Mouse (Mus musculus): ENCODE data around the gene Sag. TPM values are rescaled to one million over a fixed set of nuclear protein-coding genes. Genes with fewer than 3 reads are reported as not detected.

Sag gene
- polyA plus RNA-seq, 1 experiment from 2014 or later: 3.2 TPM

DNA sequence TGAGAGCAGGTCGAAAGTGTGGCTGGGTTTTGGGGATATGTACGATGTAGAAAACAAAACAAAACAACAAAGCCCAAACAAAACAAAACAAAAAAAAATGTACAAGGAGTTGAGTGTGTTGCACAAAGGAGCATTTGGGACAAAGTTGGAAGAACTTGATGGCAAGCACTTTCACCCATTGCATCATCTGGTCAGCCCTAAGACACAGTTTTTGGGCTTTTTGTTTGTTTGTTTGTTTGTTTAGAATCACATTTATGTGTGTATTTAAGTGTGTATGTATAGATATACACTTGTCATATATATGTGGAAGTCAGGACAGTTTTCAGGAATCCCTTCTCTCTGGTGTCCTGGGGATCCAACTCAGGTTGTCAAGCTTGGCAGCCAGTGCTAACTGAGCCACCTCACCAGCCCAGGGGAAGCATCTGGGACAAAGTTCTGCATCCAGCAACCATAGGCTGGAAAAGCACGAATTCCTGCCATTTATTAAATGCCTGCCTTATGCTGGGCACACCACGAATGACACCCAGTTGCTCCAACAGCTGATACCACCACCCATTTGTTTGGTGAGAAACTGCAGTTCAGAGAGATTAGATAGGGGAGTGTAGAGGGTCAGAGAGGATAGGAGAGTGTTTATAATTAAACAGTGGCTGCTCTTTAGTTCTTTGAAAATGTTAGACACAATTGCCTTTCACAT lies 44.1 kb downstream of the Sag start:
- H3K4me2 ChIP-seq: no peak overlapping the region
- no peak overlapping the region for H3K4me3 ChIP-seq
- peak overlapping the region; percentile 19; the same call in 1 of the 2 replicates for H3K27ac ChIP-seq
- H3K9me3 ChIP-seq: no peaks in the 10 kb centered on the region
- H3K4me1 ChIP-seq: peaks cover 26% of the 10 kb centered on the region
- 33% methylated on average over 4 of the region's 4 CpGs for WGBS
- H3K9ac ChIP-seq: no peak overlapping the region
- ATAC-seq (ENCODE audit: insufficient number of reproducible peaks, insufficient read depth, low FRiP score, low TSS enrichment, low read depth): no peak
- no peaks in the 10 kb centered on the region for H3K27me3 ChIP-seq
- no peaks in the 10 kb centered on the region for H3K36me3 ChIP-seq

DNA sequence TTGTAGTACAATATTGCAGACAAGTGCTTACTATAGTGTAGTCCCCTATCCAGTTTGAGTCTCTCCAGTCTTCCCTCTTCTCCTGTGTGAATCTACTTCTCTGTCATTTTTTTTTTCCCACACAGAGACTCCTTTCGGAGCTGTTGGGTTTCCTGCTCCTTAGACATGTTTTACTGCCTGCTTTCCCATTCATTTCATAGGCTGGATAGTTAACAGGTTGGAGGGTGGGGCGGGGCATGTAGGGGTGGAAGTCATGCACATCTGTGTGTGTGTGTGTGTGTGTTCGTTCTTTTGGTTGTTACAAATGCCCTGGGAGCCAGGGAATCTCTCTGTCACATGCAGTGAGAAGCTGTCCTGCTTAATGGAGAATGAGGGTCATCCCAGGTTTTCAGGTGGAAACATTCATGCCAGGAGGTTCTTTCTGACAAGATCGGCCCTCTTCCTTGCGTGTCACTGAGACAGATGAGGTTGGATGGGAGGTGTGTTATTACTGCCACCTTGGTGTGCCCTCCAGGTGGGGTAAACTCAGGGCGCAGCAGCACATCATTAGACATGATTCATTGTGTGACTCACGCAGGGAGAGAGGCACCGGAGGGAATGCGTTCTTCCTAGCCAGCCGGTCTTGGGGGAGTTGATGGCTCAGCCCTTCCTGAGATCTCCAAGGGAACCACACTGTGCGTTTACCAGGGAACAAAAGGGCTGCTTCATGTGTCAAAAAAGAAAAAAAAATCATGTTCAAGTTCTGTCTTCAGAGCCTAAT lies 44.9 kb downstream of the Sag start:
- no peaks in the 10 kb centered on the region for H3K9me3 ChIP-seq
- H3K4me1 ChIP-seq: peaks cover 29% of the 10 kb centered on the region
- WGBS: 52% methylated on average over 11 of the region's 11 CpGs
- no peak overlapping the region for H3K4me3 ChIP-seq
- no peak overlapping the region for H3K27ac ChIP-seq
- no peak overlapping the region for H3K9ac ChIP-seq
- H3K36me3 ChIP-seq: no peaks in the 10 kb centered on the region
- H3K4me2 ChIP-seq: no peak overlapping the region
- no peak for ATAC-seq (ENCODE audit: insufficient number of reproducible peaks, insufficient read depth, low FRiP score, low TSS enrichment, low read depth)
- no peaks in the 10 kb centered on the region for H3K27me3 ChIP-seq

DNA sequence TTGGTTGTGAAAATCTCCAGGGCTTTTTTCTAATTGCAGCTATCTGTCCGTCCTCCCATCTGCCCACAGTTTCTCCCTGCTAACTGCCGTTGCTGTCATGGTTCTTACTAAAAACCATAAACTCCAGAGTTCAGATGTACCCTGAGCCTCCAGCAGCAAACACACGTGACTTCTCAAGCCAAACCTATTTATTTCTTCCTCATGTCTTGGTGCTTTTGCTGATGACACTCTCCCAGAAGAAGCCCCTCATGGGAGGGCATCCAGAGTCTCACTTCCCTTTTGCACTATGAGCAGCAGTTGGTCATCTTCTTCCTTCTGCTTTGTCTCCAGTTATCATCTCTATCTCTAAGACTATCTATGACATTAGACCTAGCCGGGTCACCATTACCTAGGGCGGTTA lies 45.8 kb downstream of the Sag start:
- H3K4me1 ChIP-seq: peaks cover 34% of the 10 kb centered on the region
- H3K4me3 ChIP-seq: no peak overlapping the region
- no peaks in the 10 kb centered on the region for H3K36me3 ChIP-seq
- H3K27ac ChIP-seq: no peak overlapping the region
- WGBS: 60% methylated on average over 5 of the region's 5 CpGs
- no peak overlapping the region for H3K9ac ChIP-seq
- no peaks in the 10 kb centered on the region for H3K9me3 ChIP-seq
- no peak overlapping the region for H3K4me2 ChIP-seq
- no peak for ATAC-seq (ENCODE audit: insufficient number of reproducible peaks, insufficient read depth, low FRiP score, low TSS enrichment, low read depth)
- no peaks in the 10 kb centered on the region for H3K27me3 ChIP-seq

DNA sequence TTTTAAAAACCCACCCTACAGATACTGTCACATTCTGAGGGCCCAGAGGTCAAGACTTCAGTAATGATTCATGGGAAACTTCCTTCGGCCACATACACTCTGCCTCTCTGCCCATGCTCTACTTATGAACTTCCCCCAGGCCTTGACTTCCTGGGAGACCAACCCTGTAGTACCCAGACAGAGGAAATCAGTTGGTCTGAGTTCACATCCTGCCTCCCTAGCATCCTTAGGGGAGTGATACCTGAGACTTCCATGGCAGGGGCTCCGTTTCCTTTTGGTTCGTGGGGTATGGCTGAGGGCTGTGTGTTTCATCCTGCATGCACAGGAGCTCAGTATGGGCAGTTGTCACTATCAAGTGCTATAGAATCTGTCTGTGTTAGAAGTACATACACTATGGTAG lies 47.9 kb downstream of the Sag start:
- H3K27ac ChIP-seq: no peak overlapping the region
- no peaks in the 10 kb centered on the region for H3K36me3 ChIP-seq
- 81% methylated on average over 3 of the region's 3 CpGs for WGBS
- no peak overlapping the region for H3K4me2 ChIP-seq
- H3K4me3 ChIP-seq: no peak overlapping the region
- H3K9ac ChIP-seq: no peak overlapping the region
- no peaks in the 10 kb centered on the region for H3K9me3 ChIP-seq
- no peak for ATAC-seq (ENCODE audit: insufficient number of reproducible peaks, insufficient read depth, low FRiP score, low TSS enrichment, low read depth)
- H3K27me3 ChIP-seq: no peaks in the 10 kb centered on the region
- H3K4me1 ChIP-seq: peaks cover 47% of the 10 kb centered on the region

DNA sequence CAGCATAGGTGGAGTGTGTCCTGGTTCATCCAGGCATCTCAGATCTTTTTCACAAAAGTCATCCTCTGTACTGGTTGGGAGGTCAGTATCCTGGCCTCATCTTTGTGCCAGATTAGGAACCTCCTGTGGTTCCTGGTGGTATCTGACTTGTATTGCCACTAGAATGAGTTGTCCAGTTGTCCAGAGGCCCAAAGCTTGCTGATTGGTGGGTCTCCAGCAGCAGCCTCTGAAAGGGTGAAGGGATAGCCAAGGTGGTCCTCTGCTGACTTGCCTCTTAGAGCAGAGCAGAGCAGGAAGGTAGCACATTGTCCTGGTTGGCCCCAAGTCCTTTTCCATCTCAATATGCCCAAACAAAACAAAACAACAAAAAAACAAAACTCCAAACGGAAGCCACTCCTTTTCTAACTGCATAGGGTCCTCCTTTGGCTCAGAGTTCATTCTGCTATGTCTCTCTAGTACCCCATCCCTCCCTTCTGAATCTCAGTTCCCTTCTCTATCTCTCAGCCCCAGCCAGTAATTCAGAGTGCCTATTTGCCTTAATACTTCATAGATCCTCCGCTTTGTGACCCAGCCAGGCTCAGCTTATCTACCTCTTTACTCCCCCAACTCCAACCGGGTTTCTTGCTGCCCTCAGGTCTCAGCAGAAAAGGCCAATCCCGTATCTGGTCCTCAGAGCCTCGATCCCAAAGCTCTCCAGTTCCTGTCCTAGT lies 48.8 kb downstream of the Sag start:
- ATAC-seq (ENCODE audit: insufficient number of reproducible peaks, insufficient read depth, low FRiP score, low TSS enrichment, low read depth): no peak
- Histone ChIP-seq H3K27me3 (no peaks in the 10 kb centered on the region), H3K36me3 (no peaks in the 10 kb centered on the region), H3K9ac (peak overlapping the region; percentile 98), H3K9me3 (no peaks in the 10 kb centered on the region), H3K27ac (no peak overlapping the region; the same call in 1 of the 2 replicates), H3K4me1 (peaks cover 43% of the 10 kb centered on the region), H3K4me3 (peak overlapping the region; percentile 97), H3K4me2 (peak overlapping the region; percentile 94)
- 46% methylated on average over 5 of the region's 5 CpGs for WGBS

DNA sequence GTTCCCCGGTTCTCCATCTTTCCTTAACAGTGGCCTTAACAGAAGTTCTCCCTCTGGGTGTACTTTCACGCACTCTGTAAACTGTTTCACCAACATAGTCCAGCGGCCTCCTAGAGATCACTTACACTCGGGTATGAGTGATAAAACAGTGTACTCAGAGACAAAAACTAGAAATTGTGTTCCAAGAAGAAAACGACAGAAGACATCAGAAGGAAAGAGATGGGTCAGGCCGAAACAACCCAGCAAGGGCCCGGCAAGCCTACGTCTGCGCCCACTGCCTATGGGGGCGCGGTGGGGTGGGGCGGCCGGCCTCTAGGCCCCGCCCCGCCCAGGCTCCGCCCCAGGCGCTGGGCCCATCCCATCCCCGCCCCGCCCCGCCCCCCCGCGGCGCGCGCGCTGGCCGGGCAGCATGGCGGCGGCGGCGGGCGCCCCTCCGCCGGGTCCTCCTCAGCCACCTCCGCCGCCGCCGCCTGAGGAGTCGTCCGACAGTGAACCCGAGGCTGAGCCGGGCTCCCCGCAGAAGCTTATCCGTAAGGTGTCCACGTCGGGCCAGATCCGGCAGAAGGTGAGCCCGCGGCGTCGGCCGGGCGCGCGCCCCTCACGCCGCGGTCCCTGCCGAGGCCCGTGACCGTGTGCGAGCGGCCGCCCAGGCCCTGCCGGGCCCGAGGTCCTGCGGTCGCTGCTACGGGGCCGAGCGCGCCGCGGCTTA lies 49.6 kb downstream of the Sag start, which contains the start of gene Dgkd:
TSS of gene Dgkd (plus strand) at position 396 of the 709 bp plus-strand sequence.
- Histone ChIP-seq H3K9me3 (no peaks in the 10 kb centered on the region), H3K9ac (peak within 1 kb of the TSS; percentile 98), H3K36me3 (no peaks in the 10 kb centered on the region), H3K4me3 (peak within 1 kb of the TSS; percentile 97), H3K27ac (peak within 1 kb of the TSS; percentile 73; the same call in 1 of the 2 replicates), H3K27me3 (no peaks in the 10 kb centered on the region), H3K4me2 (peak within 1 kb of the TSS; percentile 94), H3K4me1 (peaks cover 37% of the 10 kb centered on the region)
- ATAC-seq (ENCODE audit: insufficient number of reproducible peaks, insufficient read depth, low FRiP score, low TSS enrichment, low read depth): peak; percentile 93
- under 1% methylated on average over 62 of the region's 74 CpGs for WGBS

DNA sequence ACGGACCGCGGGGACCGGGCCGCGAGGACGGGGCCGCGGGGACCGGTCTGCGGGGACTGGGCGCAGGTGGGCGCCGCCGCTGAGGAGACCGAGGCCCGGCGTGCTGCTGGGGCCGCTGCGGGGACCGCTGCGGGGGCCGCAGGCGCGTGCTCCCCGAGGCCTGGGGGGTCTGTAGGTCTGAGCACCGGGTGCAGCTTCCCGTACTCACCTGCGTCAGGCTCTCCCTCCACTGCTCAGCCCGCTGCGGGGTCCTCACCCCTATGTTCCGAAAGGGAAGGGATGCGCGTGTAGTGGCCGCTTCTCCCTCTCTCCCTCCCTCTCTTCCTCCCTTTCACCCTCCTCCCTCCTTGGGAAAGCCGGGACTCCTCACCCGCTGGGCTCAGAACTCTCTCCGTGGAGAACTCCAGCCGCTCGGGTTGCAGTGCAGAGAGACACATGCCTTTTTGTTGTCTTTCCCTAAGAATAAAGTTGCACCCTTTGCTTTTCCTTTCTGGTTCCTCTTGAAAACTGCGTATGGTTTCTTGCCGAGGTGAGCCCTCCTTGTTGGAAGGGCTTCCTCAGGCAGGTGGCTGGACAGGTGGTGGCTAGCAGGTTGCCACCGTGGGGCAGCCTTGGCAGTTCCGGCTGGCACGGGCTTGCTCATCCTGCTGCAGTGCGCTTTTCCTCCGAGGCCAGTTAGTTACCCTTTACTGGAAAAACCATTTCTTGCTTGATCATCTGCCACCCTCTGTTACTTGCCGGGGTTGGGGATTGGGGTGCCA lies 50.3 kb downstream of the Sag start:
- Histone ChIP-seq H3K4me3 (peak overlapping the region; percentile 97), H3K4me1 (peaks cover 33% of the 10 kb centered on the region)
- peak; percentile 27; the same call in 1 of the 2 replicates for ATAC-seq (ENCODE audit: insufficient number of reproducible peaks, insufficient read depth, low FRiP score, low TSS enrichment, low read depth)

DNA sequence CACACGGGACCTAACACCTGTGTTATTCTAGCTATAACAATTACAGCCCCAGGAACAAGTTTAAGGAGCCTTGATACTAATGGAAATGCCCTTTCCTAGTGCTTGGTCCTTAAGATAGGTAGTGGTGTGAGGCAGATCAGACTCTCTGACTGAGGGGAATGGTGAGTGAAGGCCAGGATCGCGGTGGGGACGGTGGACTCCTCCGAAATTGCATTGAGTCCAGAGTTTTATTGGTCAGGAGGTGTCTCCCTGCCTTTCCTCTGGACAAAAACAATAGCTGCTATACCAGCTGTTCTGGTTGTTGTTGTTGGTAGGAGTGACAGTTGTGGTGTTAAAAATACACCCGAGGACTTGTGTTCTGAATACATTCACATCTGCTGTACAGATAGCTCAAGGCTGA lies 50.9 kb downstream of the Sag start:
- H3K27me3 ChIP-seq: no peaks in the 10 kb centered on the region
- 27% methylated on average over 6 of the region's 6 CpGs for WGBS
- H3K27ac ChIP-seq: no peak overlapping the region
- ATAC-seq (ENCODE audit: insufficient number of reproducible peaks, insufficient read depth, low FRiP score, low TSS enrichment, low read depth): no peak
- H3K4me2 ChIP-seq: peak overlapping the region; percentile 94
- H3K4me1 ChIP-seq: peaks cover 27% of the 10 kb centered on the region
- H3K9ac ChIP-seq: peak overlapping the region; percentile 98
- no peaks in the 10 kb centered on the region for H3K9me3 ChIP-seq
- no peaks in the 10 kb centered on the region for H3K36me3 ChIP-seq
- H3K4me3 ChIP-seq: peak overlapping the region; percentile 97

More for the DNA sequence above, 50.3 kb downstream of the Sag start:
- Histone ChIP-seq H3K9me3 (no peaks in the 10 kb centered on the region), H3K4me2 (peak overlapping the region; percentile 94), H3K27me3 (no peaks in the 10 kb centered on the region), H3K9ac (peak overlapping the region; percentile 98), H3K27ac (peak overlapping the region; percentile 73; the same call in 1 of the 2 replicates), H3K36me3 (no peaks in the 10 kb centered on the region)
- under 1% methylated on average over 33 of the region's 48 CpGs for WGBS

DNA sequence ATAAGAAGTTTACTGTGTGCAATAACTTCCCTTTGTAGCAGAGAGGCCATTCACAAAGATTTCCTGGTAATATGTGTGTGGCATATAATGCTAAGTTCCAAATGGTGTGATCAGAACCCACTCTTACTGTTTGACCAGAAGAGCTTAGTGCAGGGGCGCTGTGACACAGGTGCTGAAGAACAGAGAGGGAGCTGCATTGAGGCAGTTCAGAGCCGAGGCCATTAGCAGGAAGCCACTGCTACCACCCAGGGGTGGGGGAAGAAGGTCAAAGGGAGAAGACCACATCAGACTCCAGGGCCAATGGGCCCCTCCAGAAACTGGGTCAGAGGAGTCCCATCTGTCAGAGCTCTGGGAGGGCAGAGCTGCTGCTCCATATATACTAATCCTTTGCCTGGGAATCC lies 51.4 kb downstream of the Sag start:
- Histone ChIP-seq H3K4me1 (peaks cover 27% of the 10 kb centered on the region), H3K27me3 (no peaks in the 10 kb centered on the region), H3K36me3 (no peaks in the 10 kb centered on the region), H3K9ac (peak overlapping the region; percentile 17), H3K4me2 (peak overlapping the region; percentile 94), H3K4me3 (peak overlapping the region; percentile 97; the same call in 1 of the 2 replicates), H3K27ac (no peak overlapping the region), H3K9me3 (no peaks in the 10 kb centered on the region)
- 28% methylated on average over 2 of the region's 2 CpGs for WGBS
- ATAC-seq (ENCODE audit: insufficient number of reproducible peaks, insufficient read depth, low FRiP score, low TSS enrichment, low read depth): no peak

DNA sequence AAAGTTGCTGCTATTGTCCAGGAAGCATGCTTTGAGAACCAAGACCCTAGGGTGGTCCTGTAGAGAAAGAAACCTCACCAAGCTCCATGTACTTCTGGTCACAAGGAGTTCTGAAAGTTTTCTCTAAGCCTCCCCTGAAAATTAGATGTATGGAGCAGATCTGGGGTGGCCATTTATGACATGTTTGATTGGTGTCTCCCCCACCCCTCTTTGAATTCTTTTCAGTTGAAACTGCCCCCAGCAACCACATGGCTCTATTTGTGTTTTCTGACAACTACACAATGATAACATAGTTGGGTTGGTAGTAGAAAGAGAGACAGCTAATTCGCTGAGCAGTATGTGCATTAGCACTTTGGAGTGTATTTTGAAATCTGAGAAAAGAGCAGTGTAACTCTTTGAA lies 52.0 kb downstream of the Sag start:
- no peak overlapping the region for H3K4me3 ChIP-seq
- no peak overlapping the region for H3K27ac ChIP-seq
- ATAC-seq (ENCODE audit: insufficient number of reproducible peaks, insufficient read depth, low FRiP score, low TSS enrichment, low read depth): no peak
- H3K36me3 ChIP-seq: no peaks in the 10 kb centered on the region
- WGBS: 85% methylated on average over 1 of the region's 1 CpGs
- H3K4me1 ChIP-seq: peaks cover 27% of the 10 kb centered on the region
- no peaks in the 10 kb centered on the region for H3K27me3 ChIP-seq
- H3K9ac ChIP-seq: peak overlapping the region; percentile 17; the same call in 1 of the 2 replicates
- H3K9me3 ChIP-seq: no peaks in the 10 kb centered on the region
- H3K4me2 ChIP-seq: no peak overlapping the region
